ENCODE assay signal across 32 mouse cellular contexts in the genomic region with DNA sequence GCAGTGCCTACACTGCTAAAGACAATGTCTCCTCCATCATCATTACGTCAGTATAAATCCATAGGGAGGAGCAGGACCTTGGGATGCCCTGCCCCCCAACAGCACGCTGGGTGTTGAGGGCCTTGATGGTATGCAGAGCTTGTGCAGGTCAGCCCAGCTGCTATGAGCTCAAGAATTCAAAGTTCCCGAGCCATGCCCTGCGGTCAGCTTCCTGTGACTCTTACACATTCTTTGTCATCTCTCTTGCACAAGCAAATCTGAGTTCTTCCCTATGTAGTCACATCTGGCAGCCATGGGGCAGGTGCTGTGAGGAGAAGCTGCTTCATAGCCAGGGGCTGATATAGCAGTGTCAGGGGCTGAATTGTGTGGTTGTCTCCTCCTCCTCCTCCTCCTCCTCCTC. TPM values are rescaled to one million over a fixed set of nuclear protein-coding genes. Genes with fewer than 3 reads are reported as not detected.
DNase-seq lines count a peak whose midpoint lies in the region; ATAC-seq lines count a peak whose summit lies in the region.
"Had no signal": no experiment of that assay in that cellular context is flagged by ENCODE, and none has a peak within 500 bp of the region (broad histone marks: within the 10 kb centered on the region; RNA-seq: fewer than 3 reads in every experiment).

No protein-coding gene starts in this region.

- no peak overlapping the region for H3K4me3 ChIP-seq in lung, embryonic 15.5 days
- no peak overlapping the region for H3K4me3 ChIP-seq in forebrain, embryonic 12.5 days (replicated peaks)
- H3K4me3 ChIP-seq in forebrain, embryonic 15.5 days = no peak overlapping the region
- H3K4me3 ChIP-seq: embryonic facial prominence, embryonic 12.5 days; forebrain, embryonic 10.5 days; heart, embryonic 13.5 days; hindbrain, embryonic 10.5 days; hindbrain, embryonic 15.5 days; limb, embryonic 13.5 days; liver, embryonic 12.5 days; neural tube, embryonic 13.5 days had no signal

- H3K4me1 ChIP-seq in lung, embryonic 15.5 days = no peaks in the 10 kb centered on the region
- H3K4me1 ChIP-seq in forebrain, embryonic 12.5 days = peaks cover 5% of the 10 kb centered on the region; the same call in 1 of the 2 replicates
- H3K4me1 ChIP-seq in forebrain, embryonic 15.5 days = no peaks in the 10 kb centered on the region
- H3K4me1 ChIP-seq: embryonic facial prominence, embryonic 12.5 days; hindbrain, embryonic 15.5 days; limb, embryonic 13.5 days had no signal

- no peaks in the 10 kb centered on the region for H3K9me3 ChIP-seq in lung, embryonic 15.5 days
- no peaks in the 10 kb centered on the region for H3K9me3 ChIP-seq in forebrain, embryonic 12.5 days
- no peaks in the 10 kb centered on the region for H3K9me3 ChIP-seq in forebrain, embryonic 15.5 days
- H3K9me3 ChIP-seq: embryonic facial prominence, embryonic 12.5 days; forebrain, embryonic 10.5 days; heart, embryonic 13.5 days; hindbrain, embryonic 10.5 days; hindbrain, embryonic 15.5 days; limb, embryonic 13.5 days; liver, embryonic 12.5 days; neural tube, embryonic 13.5 days had no signal

- no peaks in the 10 kb centered on the region for H3K36me3 ChIP-seq in lung, embryonic 15.5 days
- H3K36me3 ChIP-seq in forebrain, embryonic 12.5 days (replicated peaks) = no peaks in the 10 kb centered on the region
- H3K36me3 ChIP-seq in forebrain, embryonic 15.5 days = no peaks in the 10 kb centered on the region
- H3K36me3 ChIP-seq: embryonic facial prominence, embryonic 12.5 days; forebrain, embryonic 10.5 days; heart, embryonic 13.5 days; hindbrain, embryonic 10.5 days; hindbrain, embryonic 15.5 days; limb, embryonic 13.5 days; liver, embryonic 12.5 days; neural tube, embryonic 13.5 days had no signal

- H3K27ac ChIP-seq in lung, embryonic 15.5 days = no peak overlapping the region
- H3K27ac ChIP-seq in forebrain, embryonic 12.5 days = no peak overlapping the region
- H3K27ac ChIP-seq in forebrain, embryonic 15.5 days (replicated peaks) = no peak overlapping the region
- H3K27ac ChIP-seq: embryonic facial prominence, embryonic 12.5 days; forebrain, embryonic 10.5 days; heart, embryonic 13.5 days; hindbrain, embryonic 10.5 days; hindbrain, embryonic 15.5 days; limb, embryonic 13.5 days; liver, embryonic 12.5 days; neural tube, embryonic 13.5 days had no signal

- no peak overlapping the region for H3K4me2 ChIP-seq in lung, embryonic 15.5 days
- no peak overlapping the region for H3K4me2 ChIP-seq in forebrain, embryonic 12.5 days
- H3K4me2 ChIP-seq in forebrain, embryonic 15.5 days (replicated peaks) = no peak overlapping the region
- H3K4me2 ChIP-seq: embryonic facial prominence, embryonic 12.5 days; heart, embryonic 13.5 days; hindbrain, embryonic 15.5 days; limb, embryonic 13.5 days; liver, embryonic 12.5 days; neural tube, embryonic 13.5 days had no signal

- no peaks in the 10 kb centered on the region for H3K27me3 ChIP-seq in lung, embryonic 15.5 days
- H3K27me3 ChIP-seq in forebrain, embryonic 12.5 days = peaks cover 10% of the 10 kb centered on the region; the same call in 1 of the 2 replicates
- H3K27me3 ChIP-seq in forebrain, embryonic 15.5 days = no peaks in the 10 kb centered on the region
- H3K27me3 ChIP-seq: embryonic facial prominence, embryonic 12.5 days; hindbrain, embryonic 15.5 days; limb, embryonic 13.5 days; neural tube, embryonic 13.5 days had no signal

- 0 out of 2 replicates have a peak, but pooled peaks have one; percentile 31 for ATAC-seq in lung, embryonic 15.5 days (ENCODE audit: borderline replicate concordance, extremely low read depth, low FRiP score, low TSS enrichment)
- ATAC-seq in erythroblast, adult 5-6 weeks (replicated peaks; ENCODE audit: low FRiP score, poor library complexity, severe bottlenecking) = 0 out of 2 replicates have a peak, but pooled peaks have one; percentile 26
- ATAC-seq in forebrain, embryonic 12.5 days (ENCODE audit: low FRiP score) = no peak
- no peak for ATAC-seq in forebrain, embryonic 15.5 days (replicated peaks)
- ATAC-seq: activated CD4-positive, CD25-positive, alpha-beta regulatory T cell, adult 4 months; forebrain, postnatal 0 days; liver, embryonic 12.5 days; liver, postnatal 0 days; midbrain, embryonic 16.5 days had no signal

- DNase-seq in lung, postnatal 14 days = no peak
- DNase-seq in 3T3-L1 (ENCODE audit: low read depth, low spot score) = peak; percentile 98
- peak; percentile 83 for DNase-seq in Muller cell, postnatal 12 days (ENCODE audit: inconsistent ontology term)
- no peak for DNase-seq in liver
- DNase-seq: adrenal gland, postnatal 25 days; cerebellum, adult 11-12 months; cerebellum, postnatal 10 days; forebrain, postnatal 0 days; gastrocnemius, postnatal 10 days; heart, postnatal 10 days; kidney, adult 2 months; kidney, postnatal 36 days; liver, postnatal 0 days; retina, postnatal 1 day; right cerebral cortex, postnatal 14 days; thymus, postnatal 4 days had no signal

- 31% methylated on average over 4 of the region's 4 CpGs for WGBS in lung, embryonic 15.5 days
- 43% methylated on average over 4 of the region's 4 CpGs for WGBS in forebrain, embryonic 12.5 days
- 34% methylated on average over 4 of the region's 4 CpGs for WGBS in forebrain, embryonic 15.5 days

- H3K9ac ChIP-seq in lung, embryonic 15.5 days = no peak overlapping the region
- H3K9ac ChIP-seq in forebrain, embryonic 12.5 days = no peak overlapping the region
- no peak overlapping the region for H3K9ac ChIP-seq in forebrain, embryonic 15.5 days (replicated peaks)
- H3K9ac ChIP-seq: embryonic facial prominence, embryonic 12.5 days; forebrain, postnatal 0 days; heart, embryonic 13.5 days; hindbrain, embryonic 15.5 days; limb, embryonic 13.5 days; liver, embryonic 12.5 days; liver, postnatal 0 days; neural tube, embryonic 13.5 days had no signal

RNA-seq across cellular contexts. Expression of a gene that starts 14.9 kb away (rescaled TPM):
- polyA plus RNA-seq in lung, embryonic 15.5 days (2015; fragmentation: Nextera tagmentation; extraction: Ambion mirVana) = 32.4 and 36.1 TPM in 2 replicates
- total RNA-seq in erythroblast, adult 5-6 weeks (2015; ENCODE audit: low replicate concordance) = not detected in 2 replicates
- total RNA-seq in erythroblast, adult 5-6 weeks (2017; ENCODE audit: low replicate concordance) = not detected in 2 replicates
- 73.5 and 86.5 TPM in 2 replicates for polyA plus RNA-seq in forebrain, embryonic 12.5 days (2016; fragmentation: Nextera tagmentation; extraction: Ambion mirVana)
- 46.8 and 52.2 TPM in 2 replicates for polyA plus RNA-seq in forebrain, embryonic 15.5 days (2015; fragmentation: Nextera tagmentation; extraction: Ambion mirVana)
- total RNA-seq: megakaryocyte-erythroid progenitor cell, adult 5-6 weeks had no signal
- polyA plus RNA-seq: activated CD4-positive, CD25-positive, alpha-beta regulatory T cell, adult 4 months had no signal

RNA-seq across cellular contexts. Expression of a gene that starts 39.2 kb away (rescaled TPM):
- 82.9 and 86.7 TPM in 2 replicates for polyA plus RNA-seq in lung, embryonic 15.5 days (2015; fragmentation: Nextera tagmentation; extraction: Ambion mirVana)
- total RNA-seq in erythroblast, adult 5-6 weeks (2015; ENCODE audit: low replicate concordance) = 13.4 and 27.4 TPM in 2 replicates
- 7.5 and 14.7 TPM in 2 replicates for total RNA-seq in erythroblast, adult 5-6 weeks (2017; ENCODE audit: low replicate concordance)
- polyA plus RNA-seq in forebrain, embryonic 12.5 days (2016; fragmentation: Nextera tagmentation; extraction: Ambion mirVana) = 87.4 and 90.3 TPM in 2 replicates
- polyA plus RNA-seq in forebrain, embryonic 15.5 days (2015; fragmentation: Nextera tagmentation; extraction: Ambion mirVana) = 72.9 and 77.6 TPM in 2 replicates

RNA-seq across cellular contexts. Expression of a gene that starts 48.0 kb away (rescaled TPM):
- 1.2 and 1.6 TPM in 2 replicates for polyA plus RNA-seq in lung, embryonic 15.5 days (2015; fragmentation: Nextera tagmentation; extraction: Ambion mirVana)
- total RNA-seq in erythroblast, adult 5-6 weeks (2015; ENCODE audit: low replicate concordance) = not detected in 2 replicates
- total RNA-seq in erythroblast, adult 5-6 weeks (2017; ENCODE audit: low replicate concordance) = not detected in 2 replicates
- polyA plus RNA-seq in forebrain, embryonic 12.5 days (2016; fragmentation: Nextera tagmentation; extraction: Ambion mirVana) = 5.2 and 5.6 TPM in 2 replicates
- 2.9 TPM in 2 replicates for polyA plus RNA-seq in forebrain, embryonic 15.5 days (2015; fragmentation: Nextera tagmentation; extraction: Ambion mirVana)
- total RNA-seq: megakaryocyte-erythroid progenitor cell, adult 5-6 weeks; MEL had no signal
- polyA plus RNA-seq: activated CD4-positive, CD25-positive, alpha-beta regulatory T cell, adult 4 months had no signal

Comparison
In these comparisons a context has a peak if more than half of its experiments do, and no peak if none do; other contexts are left out.
1. ATAC-seq: peak in lung, embryonic 15.5 days (single experiment) and erythroblast, adult 5-6 weeks (single experiment); none in forebrain, embryonic 12.5 days (single experiment) and forebrain, embryonic 15.5 days (single experiment).
2. DNase-seq: peak in 3T3-L1 (single experiment) and Muller cell, postnatal 12 days (single experiment); none in lung, postnatal 14 days (single experiment) and liver (single experiment).